Mouse (Mus musculus) E14TG2a.4 (cell line): ENCODE results near the gene Mrpl19.
A peak's percentile ranks its signal among the peaks of the same experiment; 100 is the strongest.

ENCODE experiments used
- CTCF ChIP-seq: conservative IDR thresholded peaks from 2 replicates; pipeline ENCODE4 v1.5.1; 2014; ENCODE audit warnings: low read length
- POU5F1 ChIP-seq: IDR thresholded peaks from 2 replicates; pipeline ENCODE4 v1.6.1; 2014; ENCODE audit warnings: low read length, borderline replicate concordance

- no peak for TF ChIP-seq POU5F1
- peak; percentile 22; the same call in 1 of the 2 replicates for TF ChIP-seq CTCF
These were observed 55.4 kb downstream of the Mrpl19 start for GRCm38 (mm10) chr6:81910302-81910855.
